Mouse (Mus musculus): ENCODE results near the gene Nfix.

The Nfix gene

DNA sequence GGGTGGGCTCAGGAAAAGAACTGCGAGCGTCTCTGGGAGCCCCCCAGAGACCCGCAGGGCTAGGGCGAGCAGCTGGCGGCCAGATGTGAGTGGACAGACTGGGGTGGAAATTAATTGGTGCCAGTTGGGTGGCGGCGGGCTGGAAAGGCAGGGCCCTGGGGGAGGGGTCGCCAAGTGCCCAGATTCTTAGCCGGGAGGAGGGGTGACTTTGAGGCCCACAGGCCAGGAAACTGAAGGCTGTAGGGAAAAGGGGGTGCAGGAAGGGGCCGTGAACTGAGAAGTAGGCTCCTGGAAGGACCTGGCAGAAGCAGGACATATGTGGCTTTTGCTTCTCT is 144.0 kb downstream of the Nfix start:
- DNase-seq (ENCODE audit: inconsistent age in 2 of 2, low spot score in 1 of 2), result peak in 1 of 2 experiments; percentile 29

DNA sequence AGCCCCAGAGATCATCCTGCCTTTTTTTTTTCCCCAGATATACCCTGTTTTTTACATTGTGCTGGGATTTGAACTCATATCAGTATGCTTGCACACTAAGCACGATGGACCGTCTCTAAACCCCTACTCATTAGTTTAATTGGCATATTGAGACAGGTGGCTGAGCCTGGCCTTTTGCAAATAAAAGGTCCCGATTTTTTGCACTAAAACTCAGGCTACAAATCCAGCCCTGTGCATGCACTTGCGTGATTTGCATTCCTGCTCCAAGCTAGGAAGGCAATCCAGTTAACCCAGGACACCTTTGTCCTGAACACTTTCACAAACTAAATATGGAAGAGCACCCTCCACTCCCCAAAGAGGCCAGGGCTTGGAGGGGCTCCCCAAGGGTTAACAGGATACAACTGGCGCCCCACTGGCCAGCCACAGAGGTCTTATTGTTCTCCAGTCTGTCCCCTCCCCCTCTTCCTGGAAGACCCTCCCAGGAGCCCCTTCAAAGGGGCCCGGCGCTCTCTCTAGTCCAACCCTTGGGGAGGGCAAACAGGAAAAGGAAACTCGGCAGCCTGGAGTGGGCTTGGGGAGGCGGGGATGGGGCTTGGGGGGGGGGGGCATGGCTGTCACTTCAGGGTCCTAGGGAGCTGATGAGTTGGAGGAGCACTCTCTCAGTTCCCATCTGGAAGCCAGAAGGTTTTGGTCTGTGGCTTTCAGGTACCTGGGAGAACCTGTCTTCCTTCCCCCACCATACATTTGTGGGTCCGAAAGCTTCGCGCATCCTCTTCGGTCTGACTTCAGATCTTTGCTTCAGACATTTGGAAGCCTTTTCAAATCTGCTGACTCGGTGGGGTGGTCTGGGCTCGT is 144.6 kb downstream of the Nfix start:
- no peak for DNase-seq (ENCODE audit: inconsistent age in 2 of 2, low spot score in 1 of 2)

DNA sequence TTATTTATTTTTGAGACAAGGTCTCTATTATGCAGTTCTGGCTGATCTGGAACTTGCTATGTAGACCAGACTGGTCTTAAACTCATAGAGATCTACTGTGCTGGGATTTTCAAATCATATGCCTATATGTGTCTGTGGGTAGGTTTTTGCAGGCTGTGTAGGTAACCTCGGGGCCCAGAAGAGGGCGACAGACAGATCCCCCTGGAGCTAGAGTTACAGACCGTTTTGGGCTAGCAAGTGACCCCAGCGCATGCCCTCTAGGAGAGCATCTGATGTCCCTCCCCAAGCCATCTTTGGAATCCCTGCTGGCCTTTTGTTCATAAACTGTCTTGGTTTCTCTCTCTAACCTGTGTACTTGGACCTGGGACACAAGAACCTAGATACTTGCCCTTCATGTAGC is 145.5 kb downstream of the Nfix start:
- DNase-seq (ENCODE audit: inconsistent age in 2 of 2, low spot score in 1 of 2), result no peak

DNA sequence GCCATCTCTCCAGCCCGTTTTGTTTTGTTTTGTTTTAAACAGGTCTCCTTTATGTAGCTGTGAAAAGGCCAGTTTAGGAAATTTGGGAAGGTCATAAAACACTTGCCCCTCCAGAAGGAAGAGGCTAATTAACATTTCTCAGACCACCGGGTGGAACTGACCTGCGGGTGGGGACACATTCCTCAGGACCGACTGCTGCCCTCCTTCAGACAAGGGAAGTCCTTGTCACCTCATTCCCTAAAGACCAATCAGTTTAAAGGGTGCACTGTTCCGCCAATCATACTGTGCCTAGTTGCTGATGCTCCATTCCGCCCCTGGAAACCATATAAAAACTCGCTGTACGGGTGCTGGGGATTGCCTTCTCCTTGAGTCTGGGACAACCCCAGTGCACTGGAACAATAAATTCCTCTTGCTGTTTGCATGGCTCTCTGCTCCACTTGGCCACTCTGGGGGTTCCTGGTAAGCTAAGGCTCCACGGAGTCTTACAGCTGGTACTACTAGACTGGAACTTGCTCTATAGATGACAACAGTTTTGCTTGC is 147.0 kb downstream of the Nfix start:
- DNase-seq (ENCODE audit: inconsistent age in 2 of 2, low spot score in 1 of 2), result no peak

DNA sequence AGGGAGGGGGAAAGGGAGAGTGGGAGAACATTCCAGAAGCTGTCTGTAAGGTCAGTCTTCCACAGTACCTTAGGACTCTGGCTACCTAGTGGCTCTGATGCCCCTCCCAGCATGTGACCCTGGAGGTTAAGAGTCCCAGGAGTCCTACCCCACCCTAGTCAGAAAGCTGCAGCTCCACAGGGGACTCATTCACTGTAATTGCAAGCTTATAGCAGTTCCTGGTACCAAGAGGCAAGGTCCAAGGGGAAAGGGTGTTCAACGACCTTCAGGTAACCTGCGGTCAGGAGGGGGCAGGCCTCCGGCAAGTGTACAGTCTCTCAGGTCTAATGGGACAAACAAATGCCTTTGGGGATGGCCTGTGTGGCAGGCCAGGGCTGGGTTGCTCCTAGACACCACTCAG is 149.9 kb downstream of the Nfix start:
- DNase-seq (ENCODE audit: inconsistent age in 2 of 2, low spot score in 1 of 2), result no peak
